Mouse (Mus musculus): ENCODE data around the gene Klk6.

GRCm38 (mm10) chr7:43791591-43791990 lies 32.7 kb upstream of the Klk6 start, which contains the start of gene Klk9:
- TF ChIP-seq POLR2A (IDR thresholded peaks at IDR 0.05; ENCODE audit: borderline replicate concordance, insufficient read depth, low read length) (no peak), CTCF (IDR thresholded peaks at IDR 0.05; ENCODE audit: borderline replicate concordance, insufficient read depth, low read depth, low read length) (no peak)
